Mouse (Mus musculus) thymus, adult 2 months (tissue): ENCODE data around the gene Olfr638. TPM values are rescaled to one million over a fixed set of nuclear protein-coding genes. Genes with fewer than 3 reads are reported as not detected.

Experiments
- DNase-seq: peaks from one replicate; pipeline ENCODE4 v3.0.0; 2021
- H3K27ac ChIP-seq: fragments of 200-500 bp; 2 replicates; pipeline ENCODE4 v1.5.1; 2012; ENCODE audit warnings: low read length, control low read depth; ENCODE audit not compliant: control insufficient read depth, insufficient read depth
- H3K27me3 ChIP-seq: fragments of 200-500 bp; 2 replicates; pipeline ENCODE4 v1.6.1; 2012; ENCODE audit warnings: mild to moderate bottlenecking, low read length, moderate library complexity, mixed read lengths; ENCODE audit not compliant: control insufficient read depth, insufficient read depth
- H3K36me3 ChIP-seq: fragments of 200-500 bp; 2 replicates; pipeline ENCODE4 v1.6.1; 2012; ENCODE audit warnings: mild to moderate bottlenecking, low read length, moderate library complexity; ENCODE audit not compliant: control insufficient read depth, insufficient read depth
- H3K4me1 ChIP-seq: fragments of 200-500 bp; replicated peaks from 2 replicates; pipeline ENCODE4 v1.6.1; 2012; ENCODE audit warnings: low read length; ENCODE audit not compliant: control insufficient read depth, insufficient read depth
- H3K4me3 ChIP-seq: fragments of 200-500 bp; 2 replicates; pipeline ENCODE4 v1.5.1; 2012; ENCODE audit warnings: mild to moderate bottlenecking, low read length, control low read depth, moderate library complexity; ENCODE audit not compliant: control insufficient read depth, insufficient read depth
- CTCF ChIP-seq: fragments of 200-500 bp; IDR thresholded peaks from 2 replicates; pipeline ENCODE4 v1.5.1; 2012; ENCODE audit warnings: mild to moderate bottlenecking, control low read depth, low read length, moderate library complexity, borderline replicate concordance; ENCODE audit not compliant: control insufficient read depth, poor library complexity, insufficient read depth; ENCODE audit errors: extremely low read depth
- POLR2A ChIP-seq: fragments of 200-500 bp; IDR thresholded peaks from 2 replicates; pipeline ENCODE4 v1.6.1; 2012; ENCODE audit warnings: mild to moderate bottlenecking, low read length, control low read depth, moderate library complexity; ENCODE audit not compliant: control insufficient read depth, poor library complexity, insufficient read depth; ENCODE audit errors: extremely low read depth
- WGBS: fragments of 180-500 bp; shearing (Covaris S2); methylation state at CpG from one replicate; pipeline ENCODE4 v1.1.7; 2018; 5-methylcytosine and 5-hydroxymethylcytosine counted together
- polyA plus RNA-seq: library from polyadenylated mRNA; depleted of rRNA; stranded (reverse); fragments of >200 nt; gene quantifications from 2 replicates; pipeline ENCODE4 v1.2.3, GENCODE M21; 2012; rRNA removed

The Olfr638 gene
- polyA plus RNA-seq, 1 experiment: not detected

GRCm38 (mm10) chr7:104025473-104025872 is 26.9 kb downstream of the Olfr638 start, which contains the start of gene Olfr640:
Gene Olfr640, minus strand, starts transcription at chr7:104025573.
- Histone ChIP-seq H3K27ac (no peak within 1 kb of the TSS), H3K36me3 (no peaks in the 10 kb centered on the region), H3K27me3 (no peaks in the 10 kb centered on the region), H3K4me3 (no peak within 1 kb of the TSS), H3K4me1 (no peaks in the 10 kb centered on the region)
- no peak for TF ChIP-seq POLR2A
- WGBS: 95% methylated on average over 6 of the region's 6 CpGs
- DNase-seq: no peak

- no peak for DNase-seq
- Histone ChIP-seq H3K4me1 (no peaks in the 10 kb centered on the region), H3K27ac (no peak overlapping the region), H3K36me3 (no peaks in the 10 kb centered on the region), H3K4me3 (no peak overlapping the region), H3K27me3 (no peaks in the 10 kb centered on the region)
- WGBS: 91% methylated on average over 3 of the region's 3 CpGs
- TF ChIP-seq POLR2A (no peak), CTCF (no peak)
Observed at GRCm38 (mm10) chr7:104026978-104027377, 28.4 kb downstream of the Olfr638 start.

DNA sequence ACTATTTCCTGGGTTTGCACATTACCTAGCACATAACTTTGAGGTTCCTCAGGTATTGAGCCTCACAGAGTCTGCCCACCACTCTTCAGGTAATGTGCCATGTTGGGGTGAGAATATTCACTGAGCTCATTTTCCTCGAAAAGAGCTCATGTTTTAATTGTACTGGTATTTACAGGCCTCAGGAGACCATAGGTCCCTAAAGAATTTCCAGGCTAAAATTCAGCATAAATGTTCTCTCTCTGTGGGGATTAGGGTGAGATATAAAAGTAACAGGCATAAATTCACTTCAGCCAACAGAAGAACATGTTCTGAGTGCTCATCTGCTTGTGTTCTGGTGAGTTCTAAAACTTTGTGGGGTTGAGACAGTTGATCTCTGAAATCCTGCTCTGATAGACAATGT is 36.6 kb downstream of the Olfr638 start, which contains the start of gene Olfr641:
Gene Olfr641, plus strand, starts transcription at position 301 of the 400 bp plus-strand sequence.
- Histone ChIP-seq H3K4me3 (no peak within 1 kb of the TSS), H3K27me3 (no peaks in the 10 kb centered on the region), H3K27ac (no peak within 1 kb of the TSS), H3K4me1 (no peaks in the 10 kb centered on the region), H3K36me3 (no peaks in the 10 kb centered on the region)
- WGBS: 89% methylated on average over 1 of the region's 1 CpGs
- no peak for DNase-seq
- TF ChIP-seq POLR2A: no peak
- TF ChIP-seq CTCF: no peak

GRCm38 (mm10) chr7:104050745-104051144 is 52.2 kb downstream of the Olfr638 start:
- H3K27ac ChIP-seq: no peak overlapping the region
- TF ChIP-seq CTCF (no peak), POLR2A (no peak)
- DNase-seq: no peak
- WGBS: 83% methylated on average over 4 of the region's 4 CpGs
- H3K4me3 ChIP-seq: no peak overlapping the region
- no peaks in the 10 kb centered on the region for H3K27me3 ChIP-seq
- no peaks in the 10 kb centered on the region for H3K4me1 ChIP-seq
- no peaks in the 10 kb centered on the region for H3K36me3 ChIP-seq

DNA sequence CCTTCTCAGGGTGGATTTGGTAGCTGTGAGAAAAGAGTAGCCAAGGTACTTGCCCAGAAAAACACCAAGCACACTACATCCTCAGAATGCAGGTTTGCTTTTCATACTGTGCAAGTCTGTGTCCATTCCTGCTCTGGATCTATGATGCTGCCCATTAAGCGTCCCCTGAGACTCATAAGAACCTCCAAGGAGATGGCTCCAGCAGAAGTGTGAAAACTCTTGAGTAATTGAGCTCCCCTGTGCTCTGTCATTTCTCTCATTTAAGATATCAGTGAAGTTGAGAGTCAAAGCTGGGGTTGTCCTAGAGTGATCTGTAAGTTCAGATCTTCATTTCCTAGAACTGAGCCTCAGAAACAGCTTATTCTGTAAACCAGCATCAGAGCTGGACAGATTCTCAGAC is 54.0 kb downstream of the Olfr638 start, which contains the start of gene Olfr642:
Gene Olfr642, minus strand, starts transcription at position 101 of the 400 bp plus-strand sequence.
- DNase-seq: no peak
- Histone ChIP-seq H3K36me3 (no peaks in the 10 kb centered on the region), H3K27me3 (no peaks in the 10 kb centered on the region), H3K4me3 (no peak within 1 kb of the TSS), H3K4me1 (no peaks in the 10 kb centered on the region), H3K27ac (no peak within 1 kb of the TSS)
- TF ChIP-seq POLR2A: no peak
- no peak for TF ChIP-seq CTCF
- WGBS: 98% methylated on average over 1 of the region's 1 CpGs

Other genes with a start within 250 kb of the Olfr638 start
- gene Olfr630, start 241.4 kb upstream of the Olfr638 start, polyA plus RNA-seq: not detected in 2 replicates
- gene Olfr69, start 227.2 kb upstream of the Olfr638 start, polyA plus RNA-seq: not detected in 2 replicates
- not detected in 2 replicates for gene Olfr68, start 219.0 kb upstream of the Olfr638 start, polyA plus RNA-seq
- not detected in 2 replicates for gene Olfr67, start 206.9 kb upstream of the Olfr638 start, polyA plus RNA-seq
- 168 and 261 TPM in 2 replicates for gene Hbb-bt, start 184.8 kb upstream of the Olfr638 start, polyA plus RNA-seq
- gene Hbb-bs, start 170.7 kb upstream of the Olfr638 start, polyA plus RNA-seq: 1,784 and 2,649 TPM in 2 replicates
- gene Hbb-bh2, start 158.2 kb upstream of the Olfr638 start, polyA plus RNA-seq: not detected in 2 replicates
- gene Hbb-bh1, start 155.6 kb upstream of the Olfr638 start, polyA plus RNA-seq: 0.66 and 0.77 TPM in 2 replicates
- gene Hbb-y, start 145.5 kb upstream of the Olfr638 start, polyA plus RNA-seq: 1.1 and 1.4 TPM in 2 replicates
- not detected in 2 replicates for gene Olfr66, start 112.5 kb upstream of the Olfr638 start, polyA plus RNA-seq
- gene Olfr64, start 104.3 kb upstream of the Olfr638 start, polyA plus RNA-seq: not detected in 2 replicates
- not detected in 2 replicates for gene Olfr65, start 95.3 kb upstream of the Olfr638 start, polyA plus RNA-seq
- gene Olfr631, start 69.9 kb upstream of the Olfr638 start, polyA plus RNA-seq: not detected in 2 replicates
- 0.07 TPM in 1 of 2 replicates, not detected in the other for gene Olfr632, start 64.4 kb upstream of the Olfr638 start, polyA plus RNA-seq
- not detected in 2 replicates for gene Olfr633, start 54.3 kb upstream of the Olfr638 start, polyA plus RNA-seq
- gene Olfr635, start 27.6 kb upstream of the Olfr638 start, polyA plus RNA-seq: not detected in 2 replicates
- gene Olfr639, start 18.6 kb downstream of the Olfr638 start, polyA plus RNA-seq: not detected in 2 replicates
- gene Olfr640, start 26.8 kb downstream of the Olfr638 start, polyA plus RNA-seq: not detected in 2 replicates
- gene Olfr641, start 36.7 kb downstream of the Olfr638 start, polyA plus RNA-seq: not detected in 2 replicates
- gene Olfr642, start 53.9 kb downstream of the Olfr638 start, polyA plus RNA-seq: not detected in 2 replicates
- not detected in 2 replicates for gene 4930516K23Rik, start 62.7 kb downstream of the Olfr638 start, polyA plus RNA-seq
- gene Olfr644, start 73.1 kb downstream of the Olfr638 start, polyA plus RNA-seq: not detected in 2 replicates
- not detected in 2 replicates for gene Olfr645, start 86.7 kb downstream of the Olfr638 start, polyA plus RNA-seq
- 0.04 TPM in 1 of 2 replicates, not detected in the other for gene Olfr646, start 106.1 kb downstream of the Olfr638 start, polyA plus RNA-seq
- gene Ubqln5, start 131.1 kb downstream of the Olfr638 start, polyA plus RNA-seq: not detected in 2 replicates
- gene Olfr643, start 138.7 kb downstream of the Olfr638 start, polyA plus RNA-seq: not detected in 2 replicates
- gene Ubqln3, start 144.5 kb downstream of the Olfr638 start, polyA plus RNA-seq: 0.11 TPM in 1 of 2 replicates, not detected in the other
- gene Ubqlnl, start 151.8 kb downstream of the Olfr638 start, polyA plus RNA-seq: 0.09 TPM in 1 of 2 replicates, not detected in the other
- gene Olfm5, start 166.1 kb downstream of the Olfr638 start, polyA plus RNA-seq: 0.09 TPM in 2 replicates
- not detected in 2 replicates for gene Olfr648, start 184.6 kb downstream of the Olfr638 start, polyA plus RNA-seq
- not detected in 2 replicates for gene Olfr649, start 197.2 kb downstream of the Olfr638 start, polyA plus RNA-seq
- 0.52 and 0.98 TPM in 2 replicates for gene Trim6, start 220.0 kb downstream of the Olfr638 start, polyA plus RNA-seq
- gene Trim34a, start 245.7 kb downstream of the Olfr638 start, polyA plus RNA-seq: 11.3 and 17.7 TPM in 2 replicates